ENCODE assay signal across 25 mouse cellular contexts in genomic region chr2:26480911-26481310, GRCm38 (mm10). TPM values are rescaled to one million over a fixed set of nuclear protein-coding genes. Genes with fewer than 3 reads are reported as not detected.
DNase-seq lines count a peak whose midpoint lies in the region; ATAC-seq and TF ChIP-seq lines count a peak whose summit lies in the region.
"Had no signal": no experiment of that assay in that cellular context is flagged by ENCODE, and none has a peak within 500 bp of the region (broad histone marks: within the 10 kb centered on the region; RNA-seq: fewer than 3 reads in every experiment).

No protein-coding gene starts in this region.

- TF ChIP-seq CTCF in forebrain, postnatal 0 days (IDR thresholded peaks at IDR 0.05; ENCODE audit: low read depth), result no peak
- TF ChIP-seq CTCF in stomach, postnatal 0 days (IDR thresholded peaks at IDR 0.05; ENCODE audit: low read depth), result no peak

- DNase-seq in forebrain, embryonic 10.5 days (ENCODE audit: extremely low spot score, low spot score), result no peak
- no peak for DNase-seq in forebrain, postnatal 0 days
- no peak for DNase-seq in hindbrain, embryonic 10.5 days (ENCODE audit: low spot score)
- DNase-seq in lung, postnatal 14 days, result no peak
- no peak for DNase-seq in stomach, postnatal 0 days (ENCODE audit: low spot score)
- DNase-seq: adrenal gland, adult 8-10 months; cerebellum, adult 11-12 months; cerebellum, postnatal 14 days; gastrocnemius, postnatal 25 days; heart, adult 2 months; kidney, adult 18-20 months; kidney, postnatal 4 days; lung, adult 18-20 months; retina, postnatal 1 day; right cerebral cortex, postnatal 25 days; spleen, adult 18-20 months; thymus, postnatal 14 days had no signal

- whole genome bisulfite sequencing in forebrain, embryonic 10.5 days, result 91% methylated on average over 12 of the region's 12 CpGs
- 84% methylated on average over 12 of the region's 12 CpGs for WGBS in forebrain, postnatal 0 days
- 95% methylated on average over 12 of the region's 12 CpGs for WGBS in hindbrain, embryonic 10.5 days
- 90% methylated on average over 12 of the region's 12 CpGs for WGBS in hindbrain, embryonic 16.5 days
- 92% methylated on average over 12 of the region's 12 CpGs for WGBS in lung, embryonic 15.5 days
- WGBS in stomach, embryonic 16.5 days, result 92% methylated on average over 12 of the region's 12 CpGs
- 88% methylated on average over 12 of the region's 12 CpGs for WGBS in stomach, postnatal 0 days

- TF ChIP-seq EP300 in stomach, postnatal 0 days (optimal IDR thresholded peaks at IDR 0.05), result no peak

- no peaks in the 10 kb centered on the region for H3K27me3 ChIP-seq in forebrain, embryonic 10.5 days (ENCODE audit: poor library complexity, severe bottlenecking)
- no peaks in the 10 kb centered on the region for H3K27me3 ChIP-seq in forebrain, postnatal 0 days (ENCODE audit: insufficient read depth, low read length)
- no peaks in the 10 kb centered on the region for H3K27me3 ChIP-seq in hindbrain, embryonic 10.5 days (ENCODE audit: insufficient read depth, poor library complexity, severe bottlenecking)
- H3K27me3 ChIP-seq in hindbrain, embryonic 16.5 days (replicated peaks; ENCODE audit: control insufficient read depth, insufficient read depth, low read length), result no peaks in the 10 kb centered on the region
- H3K27me3 ChIP-seq in lung, embryonic 15.5 days, result no peaks in the 10 kb centered on the region
- no peaks in the 10 kb centered on the region for H3K27me3 ChIP-seq in stomach, embryonic 16.5 days (ENCODE audit: control insufficient read depth, insufficient read depth, low read length)
- H3K27me3 ChIP-seq in stomach, postnatal 0 days (ENCODE audit: control insufficient read depth, insufficient read depth, low read length), result no peaks in the 10 kb centered on the region
- H3K27me3 ChIP-seq: forebrain, embryonic 12.5 days; hindbrain, embryonic 15.5 days; limb, embryonic 13.5 days; liver, embryonic 12.5 days had no signal

- peaks cover 95% of the 10 kb centered on the region for H3K36me3 ChIP-seq in forebrain, embryonic 10.5 days (replicated peaks)
- peaks cover 14% of the 10 kb centered on the region; the same call in 1 of the 2 replicates for H3K36me3 ChIP-seq in forebrain, postnatal 0 days (ENCODE audit: insufficient read depth)
- H3K36me3 ChIP-seq in hindbrain, embryonic 10.5 days, result peaks cover 96% of the 10 kb centered on the region
- 0 out of 2 replicates have a peak, but pooled peaks cover 3% of the 10 kb centered on the region for H3K36me3 ChIP-seq in hindbrain, embryonic 16.5 days (ENCODE audit: control insufficient read depth, insufficient read depth, low read length)
- H3K36me3 ChIP-seq in lung, embryonic 15.5 days, result peaks cover 76% of the 10 kb centered on the region
- peaks cover 34% of the 10 kb centered on the region for H3K36me3 ChIP-seq in stomach, embryonic 16.5 days (ENCODE audit: control insufficient read depth, insufficient read depth, low read length)
- peaks cover 32% of the 10 kb centered on the region for H3K36me3 ChIP-seq in stomach, postnatal 0 days (ENCODE audit: control insufficient read depth, insufficient read depth, low read length)

- H3K9me3 ChIP-seq in forebrain, embryonic 10.5 days, result no peaks in the 10 kb centered on the region
- no peaks in the 10 kb centered on the region for H3K9me3 ChIP-seq in forebrain, postnatal 0 days (ENCODE audit: low read length)
- no peaks in the 10 kb centered on the region for H3K9me3 ChIP-seq in hindbrain, embryonic 10.5 days
- H3K9me3 ChIP-seq in hindbrain, embryonic 16.5 days (ENCODE audit: control insufficient read depth, low read length), result no peaks in the 10 kb centered on the region
- H3K9me3 ChIP-seq in lung, embryonic 15.5 days, result no peaks in the 10 kb centered on the region
- no peaks in the 10 kb centered on the region for H3K9me3 ChIP-seq in stomach, embryonic 16.5 days (replicated peaks; ENCODE audit: control insufficient read depth, low read length)
- no peaks in the 10 kb centered on the region for H3K9me3 ChIP-seq in stomach, postnatal 0 days (ENCODE audit: control insufficient read depth, low read length)
- H3K9me3 ChIP-seq: forebrain, embryonic 12.5 days; hindbrain, embryonic 15.5 days; limb, embryonic 13.5 days; liver, embryonic 12.5 days had no signal

- no peak overlapping the region for H3K4me3 ChIP-seq in forebrain, embryonic 10.5 days
- H3K4me3 ChIP-seq in forebrain, postnatal 0 days (ENCODE audit: low read depth, low read length), result no peak overlapping the region
- no peak overlapping the region for H3K4me3 ChIP-seq in hindbrain, embryonic 10.5 days
- H3K4me3 ChIP-seq in hindbrain, embryonic 16.5 days (ENCODE audit: low read length), result no peak overlapping the region
- no peak overlapping the region for H3K4me3 ChIP-seq in lung, embryonic 15.5 days
- no peak overlapping the region for H3K4me3 ChIP-seq in stomach, embryonic 16.5 days (replicated peaks; ENCODE audit: low read length)
- H3K4me3 ChIP-seq in stomach, postnatal 0 days (ENCODE audit: low read depth, low read length), result no peak overlapping the region
- H3K4me3 ChIP-seq: forebrain, embryonic 12.5 days; heart, adult 2 months; hindbrain, embryonic 15.5 days; limb, embryonic 13.5 days; liver, embryonic 12.5 days had no signal

- H3K9ac ChIP-seq in forebrain, postnatal 0 days, result no peak overlapping the region
- H3K9ac ChIP-seq in hindbrain, embryonic 16.5 days (ENCODE audit: low read depth, low read length), result no peak overlapping the region
- H3K9ac ChIP-seq in lung, embryonic 15.5 days, result no peak overlapping the region
- no peak overlapping the region for H3K9ac ChIP-seq in stomach, embryonic 16.5 days (ENCODE audit: low read length)
- H3K9ac ChIP-seq in stomach, postnatal 0 days (ENCODE audit: low read length), result no peak overlapping the region
- H3K9ac ChIP-seq: forebrain, embryonic 12.5 days; hindbrain, embryonic 15.5 days; limb, embryonic 13.5 days; liver, embryonic 12.5 days had no signal

- no peak overlapping the region for H3K4me2 ChIP-seq in forebrain, postnatal 0 days (ENCODE audit: low read depth)
- no peak overlapping the region for H3K4me2 ChIP-seq in hindbrain, embryonic 16.5 days (ENCODE audit: low read length)
- no peak overlapping the region for H3K4me2 ChIP-seq in lung, embryonic 15.5 days
- H3K4me2 ChIP-seq in stomach, embryonic 16.5 days (ENCODE audit: low read depth, low read length), result no peak overlapping the region
- H3K4me2 ChIP-seq in stomach, postnatal 0 days (replicated peaks; ENCODE audit: low read depth), result no peak overlapping the region
- H3K4me2 ChIP-seq: forebrain, embryonic 12.5 days; hindbrain, embryonic 15.5 days; limb, embryonic 13.5 days; liver, embryonic 12.5 days had no signal

- ATAC-seq in forebrain, postnatal 0 days, result no peak
- ATAC-seq in hindbrain, embryonic 16.5 days, result no peak
- no peak for ATAC-seq in lung, embryonic 15.5 days (ENCODE audit: borderline replicate concordance, extremely low read depth, low FRiP score, low TSS enrichment)
- ATAC-seq in stomach, embryonic 16.5 days (ENCODE audit: insufficient read depth, low FRiP score), result no peak
- ATAC-seq in stomach, postnatal 0 days (ENCODE audit: low FRiP score, low TSS enrichment), result no peak
- ATAC-seq: activated CD4-positive, CD25-positive, alpha-beta regulatory T cell, adult 4 months; liver, embryonic 12.5 days had no signal

- peaks cover 83% of the 10 kb centered on the region for H3K4me1 ChIP-seq in forebrain, embryonic 10.5 days
- peaks cover 10% of the 10 kb centered on the region; the same call in 1 of the 2 replicates for H3K4me1 ChIP-seq in forebrain, postnatal 0 days (ENCODE audit: insufficient read depth)
- H3K4me1 ChIP-seq in hindbrain, embryonic 10.5 days (replicated peaks), result peaks cover 90% of the 10 kb centered on the region
- peaks cover 40% of the 10 kb centered on the region for H3K4me1 ChIP-seq in hindbrain, embryonic 16.5 days (ENCODE audit: control insufficient read depth, insufficient read depth, low read depth, low read length)
- H3K4me1 ChIP-seq in lung, embryonic 15.5 days, result peaks cover 55% of the 10 kb centered on the region
- H3K4me1 ChIP-seq in stomach, embryonic 16.5 days (ENCODE audit: control insufficient read depth, insufficient read depth, low read length), result peaks cover 38% of the 10 kb centered on the region
- H3K4me1 ChIP-seq in stomach, postnatal 0 days (replicated peaks; ENCODE audit: control insufficient read depth, insufficient read depth), result peaks cover 5% of the 10 kb centered on the region; the same call in 1 of the 2 replicates

- H3K27ac ChIP-seq in forebrain, embryonic 10.5 days, result 0 out of 2 replicates have a peak overlapping the region, but pooled peaks have one; percentile 5
- H3K27ac ChIP-seq in forebrain, postnatal 0 days (ENCODE audit: low read depth, low read length), result no peak overlapping the region
- peak overlapping the region; percentile 29; the same call in 1 of the 2 replicates for H3K27ac ChIP-seq in hindbrain, embryonic 10.5 days
- H3K27ac ChIP-seq in hindbrain, embryonic 16.5 days (ENCODE audit: low read depth, low read length), result no peak overlapping the region
- H3K27ac ChIP-seq in lung, embryonic 15.5 days, result peak overlapping the region; percentile 96
- H3K27ac ChIP-seq in stomach, embryonic 16.5 days (ENCODE audit: low read length), result peak overlapping the region; percentile 69; the same call in 1 of the 2 replicates
- no peak overlapping the region for H3K27ac ChIP-seq in stomach, postnatal 0 days (replicated peaks)
- H3K27ac ChIP-seq: heart, adult 2 months; limb, embryonic 13.5 days; liver, embryonic 12.5 days had no signal

RNA-seq across cellular contexts. Expression of gene Notch1, which starts 35.6 kb away (rescaled TPM):
- polyA plus RNA-seq in forebrain, embryonic 10.5 days (2016; fragmentation: Nextera tagmentation; extraction: Ambion mirVana), result 25.4 and 26.7 TPM in 2 replicates
- 23.8 and 38.7 TPM in 2 replicates for total RNA-seq in forebrain, postnatal 0 days (2014; rRNA removed)
- 5.0 and 6.8 TPM in 2 replicates for polyA plus RNA-seq in forebrain, postnatal 0 days (2015; fragmentation: Nextera tagmentation; extraction: Ambion mirVana)
- polyA plus RNA-seq in hindbrain, embryonic 10.5 days (2016; fragmentation: Nextera tagmentation; extraction: Ambion mirVana), result 39.1 and 46.4 TPM in 2 replicates
- polyA plus RNA-seq in hindbrain, embryonic 16.5 days (2015; fragmentation: Nextera tagmentation; extraction: Ambion mirVana), result 13.3 and 15.1 TPM in 2 replicates
- 22.1 and 23.9 TPM in 2 replicates for polyA plus RNA-seq in lung, embryonic 15.5 days (2015; fragmentation: Nextera tagmentation; extraction: Ambion mirVana)
- 14.1 and 15.4 TPM in 2 replicates for polyA plus RNA-seq in stomach, embryonic 16.5 days (2015; fragmentation: Nextera tagmentation; extraction: Ambion mirVana)
- 4.8 and 5.6 TPM in 2 replicates for polyA plus RNA-seq in stomach, postnatal 0 days (2015; fragmentation: Nextera tagmentation; extraction: Ambion mirVana)

RNA-seq across cellular contexts. Expression of gene Sec16a, which starts 35.9 kb away (rescaled TPM):
- polyA plus RNA-seq in forebrain, embryonic 10.5 days (2016; fragmentation: Nextera tagmentation; extraction: Ambion mirVana), result 27.0 and 29.8 TPM in 2 replicates
- 52.6 and 65.6 TPM in 2 replicates for total RNA-seq in forebrain, postnatal 0 days (2014; rRNA removed)
- 9.0 and 10.9 TPM in 2 replicates for polyA plus RNA-seq in forebrain, postnatal 0 days (2015; fragmentation: Nextera tagmentation; extraction: Ambion mirVana)
- 25.2 and 28.9 TPM in 2 replicates for polyA plus RNA-seq in hindbrain, embryonic 10.5 days (2016; fragmentation: Nextera tagmentation; extraction: Ambion mirVana)
- 15.4 and 19.3 TPM in 2 replicates for polyA plus RNA-seq in hindbrain, embryonic 16.5 days (2015; fragmentation: Nextera tagmentation; extraction: Ambion mirVana)
- 18.2 and 21.3 TPM in 2 replicates for polyA plus RNA-seq in lung, embryonic 15.5 days (2015; fragmentation: Nextera tagmentation; extraction: Ambion mirVana)
- polyA plus RNA-seq in stomach, embryonic 16.5 days (2015; fragmentation: Nextera tagmentation; extraction: Ambion mirVana), result 28.2 and 31.5 TPM in 2 replicates
- polyA plus RNA-seq in stomach, postnatal 0 days (2015; fragmentation: Nextera tagmentation; extraction: Ambion mirVana), result 10.6 and 11.7 TPM in 2 replicates

Comparison
In these comparisons a context has a peak if more than half of its experiments do, and no peak if none do; other contexts are left out.
1. H3K27ac ChIP-seq: peak in forebrain, embryonic 10.5 days (single experiment), hindbrain, embryonic 10.5 days (single experiment), lung, embryonic 15.5 days (single experiment) and stomach, embryonic 16.5 days (single experiment); none in forebrain, postnatal 0 days (single experiment), hindbrain, embryonic 16.5 days (single experiment) and stomach, postnatal 0 days (single experiment).